Mouse (Mus musculus) ES-Bruce4 (cell line): ENCODE measurements around the gene Smpdl3a.

Source experiments
- CTCF ChIP-seq: IDR thresholded peaks from one replicate; pipeline ENCODE4 v1.8.1; 2011; ENCODE audit warnings: low read depth, low read length
- POLR2A ChIP-seq: IDR thresholded peaks from one replicate; pipeline ENCODE4 v1.8.1; 2011; ENCODE audit warnings: low read length; ENCODE audit not compliant: insufficient read depth

- TF ChIP-seq CTCF: no peak
- TF ChIP-seq POLR2A: no peak
These were observed 9.8 kb upstream of the Smpdl3a start for GRCm38 (mm10) chr10:57784131-57784875.
